ENCODE assay signal across 11 mouse cellular contexts in genomic region chr12:112794998-112795397, GRCm38 (mm10). TPM values are rescaled to one million over a fixed set of nuclear protein-coding genes. Genes with fewer than 3 reads are reported as not detected.
DNase-seq lines count a peak whose midpoint lies in the region; ATAC-seq and TF ChIP-seq lines count a peak whose summit lies in the region.
"Had no signal": no experiment of that assay in that cellular context is flagged by ENCODE, and none has a peak within 500 bp of the region (broad histone marks: within the 10 kb centered on the region; RNA-seq: fewer than 3 reads in every experiment).

No protein-coding gene starts in this region.

- TF ChIP-seq CTCF in lung, adult 2 months (IDR thresholded peaks at IDR 0.05; ENCODE audit: insufficient read depth, low read length): no peak
- no peak for TF ChIP-seq CTCF in liver, postnatal 0 days (IDR thresholded peaks at IDR 0.05; ENCODE audit: low read depth)

- no peak for DNase-seq in lung, adult 2 months
- DNase-seq in lung, postnatal 36 days: no peak
- DNase-seq in liver, postnatal 0 days: no peak
- DNase-seq in forebrain, embryonic 14.5 days (ENCODE audit: low spot score): no peak
- DNase-seq in forebrain, embryonic 11.5 days (ENCODE audit: low spot score): no peak
- DNase-seq: cerebellum, adult 18-20 months; kidney, adult 2 months had no signal

- 87% methylated on average over 5 of the region's 5 CpGs for WGBS in lung, adult 2 months
- 89% methylated on average over 5 of the region's 5 CpGs for WGBS in embryonic facial prominence, embryonic 13.5 days
- 88% methylated on average over 5 of the region's 5 CpGs for WGBS in intestine, embryonic 16.5 days
- 82% methylated on average over 5 of the region's 5 CpGs for WGBS in liver, postnatal 0 days (ENCODE audit: insufficient replicate concordance)
- 83% methylated on average over 5 of the region's 5 CpGs for WGBS in forebrain, embryonic 14.5 days
- 84% methylated on average over 5 of the region's 5 CpGs for WGBS in forebrain, embryonic 11.5 days

- H3K9me3 ChIP-seq in embryonic facial prominence, embryonic 13.5 days: no peaks in the 10 kb centered on the region
- no peaks in the 10 kb centered on the region for H3K9me3 ChIP-seq in intestine, embryonic 16.5 days (ENCODE audit: control insufficient read depth, low read length)
- no peaks in the 10 kb centered on the region for H3K9me3 ChIP-seq in liver, postnatal 0 days (ENCODE audit: low read length)
- no peaks in the 10 kb centered on the region for H3K9me3 ChIP-seq in forebrain, embryonic 14.5 days (replicated peaks; ENCODE audit: control insufficient read depth, low read length)
- no peaks in the 10 kb centered on the region for H3K9me3 ChIP-seq in forebrain, embryonic 11.5 days (ENCODE audit: control insufficient read depth, low read length)
- H3K9me3 ChIP-seq: forebrain, embryonic 12.5 days; liver, embryonic 12.5 days had no signal

- TF ChIP-seq EP300 in liver, postnatal 0 days (IDR thresholded peaks at IDR 0.05; ENCODE audit: low read depth): no peak

- ATAC-seq in embryonic facial prominence, embryonic 13.5 days (ENCODE audit: insufficient number of reproducible peaks, insufficient read depth, low FRiP score, low TSS enrichment, low read depth): no peak
- ATAC-seq in intestine, embryonic 16.5 days: no peak
- no peak for ATAC-seq in liver, postnatal 0 days
- no peak for ATAC-seq in forebrain, embryonic 14.5 days
- no peak for ATAC-seq in forebrain, embryonic 11.5 days (replicated peaks; ENCODE audit: low FRiP score)
- ATAC-seq: liver, embryonic 12.5 days had no signal

- H3K4me1 ChIP-seq in lung, adult 2 months (ENCODE audit: control insufficient read depth, insufficient read depth, low read length): peaks cover 14% of the 10 kb centered on the region; the same call in 1 of the 2 replicates
- H3K4me1 ChIP-seq in embryonic facial prominence, embryonic 13.5 days: peaks cover 57% of the 10 kb centered on the region
- peaks cover 58% of the 10 kb centered on the region for H3K4me1 ChIP-seq in intestine, embryonic 16.5 days (ENCODE audit: control insufficient read depth, insufficient read depth, low read length)
- no peaks in the 10 kb centered on the region for H3K4me1 ChIP-seq in liver, postnatal 0 days (ENCODE audit: insufficient read depth)
- H3K4me1 ChIP-seq in forebrain, embryonic 14.5 days (ENCODE audit: control insufficient read depth, insufficient read depth, low read length): peaks cover 3% of the 10 kb centered on the region; the same call in 1 of the 2 replicates
- H3K4me1 ChIP-seq in forebrain, embryonic 11.5 days (replicated peaks; ENCODE audit: control insufficient read depth, insufficient read depth, low read length): no peaks in the 10 kb centered on the region

- peak overlapping the region; percentile 19 for H3K4me3 ChIP-seq in lung, adult 2 months (replicated peaks; ENCODE audit: extremely low read depth, low read depth, low read length)
- no peak overlapping the region for H3K4me3 ChIP-seq in embryonic facial prominence, embryonic 13.5 days
- peak overlapping the region; percentile 18; the same call in 1 of the 2 replicates for H3K4me3 ChIP-seq in intestine, embryonic 16.5 days (ENCODE audit: low read length)
- H3K4me3 ChIP-seq in liver, postnatal 0 days (ENCODE audit: low read depth, low read length): no peak overlapping the region
- H3K4me3 ChIP-seq in forebrain, embryonic 14.5 days (ENCODE audit: low read depth, low read length): no peak overlapping the region
- H3K4me3 ChIP-seq in forebrain, embryonic 11.5 days (ENCODE audit: low read depth, low read length): no peak overlapping the region
- H3K4me3 ChIP-seq: forebrain, embryonic 12.5 days; liver, embryonic 12.5 days had no signal

- H3K36me3 ChIP-seq in embryonic facial prominence, embryonic 13.5 days: no peaks in the 10 kb centered on the region
- H3K36me3 ChIP-seq in intestine, embryonic 16.5 days (ENCODE audit: control insufficient read depth, insufficient read depth, low read length): no peaks in the 10 kb centered on the region
- H3K36me3 ChIP-seq in liver, postnatal 0 days (replicated peaks; ENCODE audit: insufficient read depth, low read length): no peaks in the 10 kb centered on the region
- no peaks in the 10 kb centered on the region for H3K36me3 ChIP-seq in forebrain, embryonic 14.5 days (ENCODE audit: control insufficient read depth, insufficient read depth, low read length)
- no peaks in the 10 kb centered on the region for H3K36me3 ChIP-seq in forebrain, embryonic 11.5 days (ENCODE audit: control insufficient read depth, insufficient read depth, low read length)
- H3K36me3 ChIP-seq: forebrain, embryonic 12.5 days; liver, embryonic 12.5 days had no signal

- H3K4me2 ChIP-seq in embryonic facial prominence, embryonic 13.5 days: peak overlapping the region; percentile 27
- H3K4me2 ChIP-seq in intestine, embryonic 16.5 days (ENCODE audit: low read depth, low read length): peak overlapping the region; percentile 27
- H3K4me2 ChIP-seq in liver, postnatal 0 days (ENCODE audit: low read depth, low read length): no peak overlapping the region
- H3K4me2 ChIP-seq in forebrain, embryonic 14.5 days (ENCODE audit: low read length): no peak overlapping the region
- H3K4me2 ChIP-seq in forebrain, embryonic 11.5 days (ENCODE audit: low read depth, low read length, severe bottlenecking): no peak overlapping the region
- H3K4me2 ChIP-seq: forebrain, embryonic 12.5 days had no signal

- peaks cover 8% of the 10 kb centered on the region; the same call in 1 of the 2 replicates for H3K27me3 ChIP-seq in embryonic facial prominence, embryonic 13.5 days
- no peaks in the 10 kb centered on the region for H3K27me3 ChIP-seq in intestine, embryonic 16.5 days (replicated peaks; ENCODE audit: control insufficient read depth, insufficient read depth, low read length)
- H3K27me3 ChIP-seq in liver, postnatal 0 days (ENCODE audit: insufficient read depth, low read length): peaks cover 16% of the 10 kb centered on the region; the same call in 1 of the 2 replicates
- H3K27me3 ChIP-seq in forebrain, embryonic 14.5 days (replicated peaks; ENCODE audit: control insufficient read depth, insufficient read depth, low read length): no peaks in the 10 kb centered on the region; the same call in 1 of the 2 replicates
- H3K27me3 ChIP-seq in forebrain, embryonic 11.5 days (ENCODE audit: control insufficient read depth, insufficient read depth, low read length): no peaks in the 10 kb centered on the region; the same call in 1 of the 2 replicates

- no peak for TF ChIP-seq POLR2A in lung, adult 2 months (IDR thresholded peaks at IDR 0.05; ENCODE audit: borderline replicate concordance, extremely low read depth, low read depth, low read length)

- H3K9ac ChIP-seq in embryonic facial prominence, embryonic 13.5 days: 0 out of 2 replicates have a peak overlapping the region, but pooled peaks have one; percentile 16
- peak overlapping the region; percentile 30 for H3K9ac ChIP-seq in intestine, embryonic 16.5 days (ENCODE audit: low read depth, low read length)
- no peak overlapping the region for H3K9ac ChIP-seq in liver, postnatal 0 days (replicated peaks)
- no peak overlapping the region for H3K9ac ChIP-seq in forebrain, embryonic 14.5 days (ENCODE audit: low read length)
- H3K9ac ChIP-seq in forebrain, embryonic 11.5 days (ENCODE audit: low read length): no peak overlapping the region
- H3K9ac ChIP-seq: liver, embryonic 12.5 days had no signal

- no peak overlapping the region for H3K27ac ChIP-seq in embryonic facial prominence, embryonic 13.5 days
- H3K27ac ChIP-seq in intestine, embryonic 16.5 days (ENCODE audit: low read length): peak overlapping the region; percentile 16; the same call in 1 of the 2 replicates
- no peak overlapping the region for H3K27ac ChIP-seq in liver, postnatal 0 days (ENCODE audit: low read depth)
- H3K27ac ChIP-seq in forebrain, embryonic 14.5 days (ENCODE audit: low read depth, low read length): no peak overlapping the region
- no peak overlapping the region for H3K27ac ChIP-seq in forebrain, embryonic 11.5 days (ENCODE audit: low read depth, low read length)
- H3K27ac ChIP-seq: forebrain, embryonic 12.5 days; liver, embryonic 12.5 days had no signal

RNA-seq across cellular contexts. Expression of gene Ahnak2, which starts 7.5 kb away (rescaled TPM):
- 9.3 and 13.3 TPM in 2 replicates for polyA plus RNA-seq in lung, adult 2 months (2012; rRNA removed)
- 0.95 and 1.2 TPM in 2 replicates for polyA plus RNA-seq in embryonic facial prominence, embryonic 13.5 days (2015; fragmentation: Nextera tagmentation; extraction: Ambion mirVana)
- 2.3 and 2.8 TPM in 2 replicates for polyA plus RNA-seq in intestine, embryonic 16.5 days (2015; fragmentation: Nextera tagmentation; extraction: Ambion mirVana)
- 0.22 and 0.36 TPM in 2 replicates for polyA plus RNA-seq in liver, postnatal 0 days (2015; fragmentation: Nextera tagmentation; extraction: Ambion mirVana)
- polyA plus RNA-seq in forebrain, embryonic 14.5 days (2014; fragmentation: Nextera tagmentation; extraction: Ambion mirVana): 0.29 and 0.51 TPM in 2 replicates
- polyA plus RNA-seq in forebrain, embryonic 11.5 days (2014; fragmentation: Nextera tagmentation; extraction: Ambion mirVana): 0.08 and 0.16 TPM in 2 replicates

RNA-seq across cellular contexts. Expression of gene Clba1, which starts 13.7 kb away (rescaled TPM):
- polyA plus RNA-seq in lung, adult 2 months (2012; rRNA removed): 9.4 and 10.0 TPM in 2 replicates
- polyA plus RNA-seq in embryonic facial prominence, embryonic 13.5 days (2015; fragmentation: Nextera tagmentation; extraction: Ambion mirVana): 8.3 and 9.8 TPM in 2 replicates
- polyA plus RNA-seq in intestine, embryonic 16.5 days (2015; fragmentation: Nextera tagmentation; extraction: Ambion mirVana): 3.4 and 4.1 TPM in 2 replicates
- 0.69 TPM in 2 replicates for polyA plus RNA-seq in liver, postnatal 0 days (2015; fragmentation: Nextera tagmentation; extraction: Ambion mirVana)
- 17.0 and 19.4 TPM in 2 replicates for polyA plus RNA-seq in forebrain, embryonic 14.5 days (2014; fragmentation: Nextera tagmentation; extraction: Ambion mirVana)
- 12.5 and 15.3 TPM in 2 replicates for polyA plus RNA-seq in forebrain, embryonic 11.5 days (2014; fragmentation: Nextera tagmentation; extraction: Ambion mirVana)

RNA-seq across cellular contexts. Expression of gene Cdca4, which starts 34.2 kb away (rescaled TPM):
- 17.0 and 21.4 TPM in 2 replicates for polyA plus RNA-seq in lung, adult 2 months (2012; rRNA removed)
- polyA plus RNA-seq in embryonic facial prominence, embryonic 13.5 days (2015; fragmentation: Nextera tagmentation; extraction: Ambion mirVana): 139 and 147 TPM in 2 replicates
- 69.2 and 79.6 TPM in 2 replicates for polyA plus RNA-seq in intestine, embryonic 16.5 days (2015; fragmentation: Nextera tagmentation; extraction: Ambion mirVana)
- polyA plus RNA-seq in liver, postnatal 0 days (2015; fragmentation: Nextera tagmentation; extraction: Ambion mirVana): 29.8 and 30.4 TPM in 2 replicates
- 101 and 112 TPM in 2 replicates for polyA plus RNA-seq in forebrain, embryonic 14.5 days (2014; fragmentation: Nextera tagmentation; extraction: Ambion mirVana)
- 170 and 180 TPM in 2 replicates for polyA plus RNA-seq in forebrain, embryonic 11.5 days (2014; fragmentation: Nextera tagmentation; extraction: Ambion mirVana)

RNA-seq across cellular contexts. Expression of gene Pld4, which starts 34.5 kb away (rescaled TPM):
- polyA plus RNA-seq in lung, adult 2 months (2012; rRNA removed): 78.2 and 90.1 TPM in 2 replicates
- 6.1 and 7.3 TPM in 2 replicates for polyA plus RNA-seq in embryonic facial prominence, embryonic 13.5 days (2015; fragmentation: Nextera tagmentation; extraction: Ambion mirVana)
- polyA plus RNA-seq in intestine, embryonic 16.5 days (2015; fragmentation: Nextera tagmentation; extraction: Ambion mirVana): 12.2 and 13.0 TPM in 2 replicates
- 20.9 and 22.4 TPM in 2 replicates for polyA plus RNA-seq in liver, postnatal 0 days (2015; fragmentation: Nextera tagmentation; extraction: Ambion mirVana)
- polyA plus RNA-seq in forebrain, embryonic 14.5 days (2014; fragmentation: Nextera tagmentation; extraction: Ambion mirVana): 5.9 and 7.0 TPM in 2 replicates
- 3.7 and 4.1 TPM in 2 replicates for polyA plus RNA-seq in forebrain, embryonic 11.5 days (2014; fragmentation: Nextera tagmentation; extraction: Ambion mirVana)

Comparison
In these comparisons a context has a peak if more than half of its experiments do, and no peak if none do; other contexts are left out.
1. H3K4me3 ChIP-seq: peak in lung, adult 2 months (single experiment) and intestine, embryonic 16.5 days (single experiment); none in embryonic facial prominence, embryonic 13.5 days (single experiment), liver, postnatal 0 days (single experiment), forebrain, embryonic 14.5 days (single experiment) and forebrain, embryonic 11.5 days (single experiment).
2. H3K4me2 ChIP-seq: peak in embryonic facial prominence, embryonic 13.5 days (single experiment) and intestine, embryonic 16.5 days (single experiment); none in liver, postnatal 0 days (single experiment), forebrain, embryonic 14.5 days (single experiment) and forebrain, embryonic 11.5 days (single experiment).
3. H3K9ac ChIP-seq: peak in embryonic facial prominence, embryonic 13.5 days (single experiment) and intestine, embryonic 16.5 days (single experiment); none in liver, postnatal 0 days (single experiment), forebrain, embryonic 14.5 days (single experiment) and forebrain, embryonic 11.5 days (single experiment).